Mouse (Mus musculus) left cerebral cortex, adult 11 months (tissue): ENCODE measurements around the gene Plcl1.

Experiments used
- DNase-seq: peaks from one replicate; pipeline ENCODE4 v3.0.0; 2022; ENCODE audit warnings: low spot score

The Plcl1 gene

GRCm38 (mm10) chr1:55617857-55618256 lies 212.1 kb downstream of the Plcl1 start:
- no peak for DNase-seq

DNA sequence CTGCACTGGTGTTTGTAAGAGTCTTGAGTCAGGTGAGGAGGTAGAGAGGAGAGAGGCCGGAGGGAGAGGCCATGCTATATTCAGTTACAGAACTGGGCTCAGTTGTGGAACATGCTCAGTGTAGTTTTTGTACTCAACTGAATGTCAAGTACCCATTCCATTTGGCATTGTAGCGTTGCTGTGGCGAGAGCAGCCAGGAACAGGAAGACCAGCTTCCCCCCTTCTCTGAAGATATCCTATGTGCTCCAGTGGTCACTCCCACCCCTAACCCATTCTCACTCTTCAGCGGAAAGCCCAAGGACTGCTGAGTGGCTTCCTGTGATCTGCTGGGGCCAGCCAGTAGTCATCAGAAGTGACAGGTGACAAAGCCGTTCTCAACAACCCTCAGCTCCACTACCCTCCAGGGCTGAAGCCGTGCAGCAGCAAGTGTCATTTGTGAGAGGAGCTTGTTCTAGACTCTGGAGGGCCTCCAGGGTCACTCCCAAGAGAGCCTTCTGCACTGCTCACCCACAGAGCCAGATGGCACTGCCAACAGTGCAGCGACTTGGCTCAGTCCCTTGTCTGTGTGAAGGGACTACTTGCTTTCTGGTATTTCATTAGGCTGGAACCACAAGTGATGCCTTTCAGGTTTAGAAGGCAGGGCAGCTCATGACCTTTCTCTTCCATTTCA lies 213.0 kb downstream of the Plcl1 start:
- no peak for DNase-seq

GRCm38 (mm10) chr1:55631496-55631895 lies 225.8 kb downstream of the Plcl1 start:
- DNase-seq, result no peak

DNA sequence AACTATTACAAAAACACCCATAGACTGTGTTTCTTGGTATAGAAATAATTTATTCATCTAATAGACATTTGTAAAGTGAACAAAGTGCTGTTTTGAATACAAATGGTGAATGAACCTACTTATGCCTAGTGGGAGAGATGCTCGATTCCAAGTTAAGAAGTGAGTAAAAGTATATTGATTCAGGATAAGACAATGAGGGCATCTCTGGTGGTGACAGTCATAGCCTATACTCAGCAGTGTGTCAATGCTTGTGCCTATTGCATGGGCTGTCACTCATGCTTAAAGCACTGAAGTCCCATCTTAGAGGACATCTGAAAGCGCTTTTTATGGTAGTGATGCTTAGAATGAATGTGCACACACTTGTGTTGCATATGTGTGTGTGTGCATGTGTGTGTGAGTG lies 226.3 kb downstream of the Plcl1 start:
- DNase-seq, result no peak

GRCm38 (mm10) chr1:55633326-55633725 lies 227.6 kb downstream of the Plcl1 start:
- no peak for DNase-seq

DNA sequence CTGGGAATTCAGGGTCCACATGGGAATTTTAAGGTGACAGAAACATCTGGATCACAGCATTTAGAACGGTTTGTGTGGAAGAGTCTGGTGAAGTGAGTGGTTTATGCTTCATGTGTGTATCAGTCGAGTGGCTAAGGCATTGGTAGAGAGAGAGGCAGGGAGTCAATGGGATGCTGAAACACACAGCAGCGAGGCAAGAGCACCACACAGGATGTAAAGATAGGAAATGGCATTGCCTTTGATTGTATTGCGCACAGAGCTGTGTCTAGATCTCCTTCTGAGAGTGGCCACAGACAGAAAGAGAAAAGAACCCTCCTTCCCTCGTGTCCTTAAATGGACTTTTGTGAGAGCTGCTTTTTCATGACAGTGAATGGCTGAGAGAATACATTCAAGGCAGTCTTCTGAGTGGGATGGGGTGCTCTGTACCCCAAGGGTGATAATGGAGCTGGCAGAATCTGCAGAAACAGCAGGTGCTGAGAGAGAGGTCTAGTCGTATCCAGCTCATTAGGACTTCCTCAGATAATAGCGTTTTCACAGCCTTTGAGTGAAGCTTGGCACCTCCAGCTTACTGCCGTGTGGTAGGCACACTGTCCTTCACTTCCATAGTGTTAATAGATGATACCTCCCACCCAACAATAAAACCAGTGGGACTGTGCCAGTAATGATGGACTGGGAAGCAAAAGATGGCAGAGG lies 253.9 kb downstream of the Plcl1 start:
- DNase-seq, result no peak

- no peak for DNase-seq
These were observed 255.7 kb downstream of the Plcl1 start for GRCm38 (mm10) chr1:55661381-55661780.

GRCm38 (mm10) chr1:55665137-55665827 lies 259.6 kb downstream of the Plcl1 start:
- DNase-seq, result no peak

- DNase-seq, result peak; percentile 47
These were observed 260.3 kb downstream of the Plcl1 start for GRCm38 (mm10) chr1:55665828-55666673.

GRCm38 (mm10) chr1:55666798-55667197 lies 261.1 kb downstream of the Plcl1 start:
- DNase-seq, result peak; percentile 14

DNA sequence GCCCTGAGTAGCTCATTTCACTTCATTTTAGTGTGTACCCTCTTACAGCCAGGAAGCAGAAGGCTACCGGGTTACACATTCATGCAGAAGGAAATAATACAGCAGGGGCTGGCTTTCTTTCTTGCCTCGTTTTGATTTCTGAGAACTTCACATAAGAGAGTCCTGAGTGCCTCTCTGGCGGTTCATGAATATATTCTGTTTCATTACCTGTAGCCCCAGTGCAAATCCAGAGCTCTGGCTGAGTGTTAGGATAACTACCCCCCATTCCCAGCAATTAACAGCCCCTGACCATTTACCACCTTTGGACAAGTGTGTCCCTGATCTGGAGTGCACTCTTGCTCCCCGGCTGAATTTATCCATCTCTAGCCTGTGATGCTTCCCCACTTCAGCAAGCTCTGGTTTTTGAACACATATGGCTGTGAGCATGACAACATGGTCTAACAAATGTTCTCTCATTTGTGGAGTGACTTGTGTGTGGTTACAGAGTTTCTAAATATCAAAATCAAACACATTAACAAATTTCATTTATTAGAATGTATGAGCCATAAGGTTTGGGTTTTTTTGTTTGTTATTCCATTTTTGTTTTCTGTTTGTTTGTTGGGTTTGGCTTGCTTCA lies 263.0 kb downstream of the Plcl1 start:
- no peak for DNase-seq

GRCm38 (mm10) chr1:55682676-55683075 lies 277.0 kb downstream of the Plcl1 start:
- DNase-seq, result no peak

DNA sequence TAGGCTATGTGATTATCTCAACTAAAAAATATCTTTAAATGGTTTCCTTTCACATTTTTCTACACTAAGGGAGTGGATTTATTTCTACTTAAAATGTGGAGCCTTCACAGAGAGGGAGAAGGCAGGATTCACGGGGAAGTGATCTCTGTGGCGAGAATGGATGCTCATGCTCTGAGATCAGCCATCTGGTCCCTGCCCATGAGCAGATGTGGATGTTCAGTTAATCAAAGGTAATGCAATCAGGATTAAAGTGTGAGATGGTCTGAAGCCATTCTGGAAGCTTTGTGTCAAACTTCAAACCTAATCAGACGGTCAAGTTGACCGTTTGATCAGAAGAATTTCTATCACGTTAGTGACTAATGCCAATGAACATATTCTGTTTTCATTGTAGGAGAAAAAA lies 280.5 kb downstream of the Plcl1 start:
- no peak for DNase-seq

DNA sequence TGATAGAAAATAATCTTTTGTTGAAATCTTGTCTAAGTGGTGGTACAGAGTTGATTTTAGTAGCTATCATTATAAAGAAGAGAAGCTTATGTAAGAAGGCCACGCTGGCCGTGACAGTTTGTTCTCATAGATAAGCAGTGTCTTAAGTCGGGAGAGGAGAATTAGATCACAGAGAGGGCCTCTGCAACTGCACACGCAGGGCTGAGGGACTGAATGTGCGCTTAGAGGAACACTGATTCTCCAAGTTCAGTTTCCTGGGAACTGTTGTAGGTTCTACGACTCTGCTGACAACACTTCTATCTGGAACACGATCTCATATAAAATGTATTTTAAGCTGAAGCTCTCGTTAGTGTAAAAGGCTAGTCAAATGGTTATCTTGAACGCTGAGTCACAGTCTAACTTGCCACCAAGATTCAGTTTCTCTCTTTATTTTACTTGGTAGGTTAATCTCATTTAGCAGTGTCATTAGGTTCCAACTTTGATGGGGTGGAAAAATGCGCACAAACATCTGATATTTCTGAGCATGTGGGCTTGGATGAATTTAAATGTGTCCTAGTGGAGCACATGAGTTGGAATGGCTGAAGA lies 288.0 kb downstream of the Plcl1 start:
- DNase-seq, result no peak

DNA sequence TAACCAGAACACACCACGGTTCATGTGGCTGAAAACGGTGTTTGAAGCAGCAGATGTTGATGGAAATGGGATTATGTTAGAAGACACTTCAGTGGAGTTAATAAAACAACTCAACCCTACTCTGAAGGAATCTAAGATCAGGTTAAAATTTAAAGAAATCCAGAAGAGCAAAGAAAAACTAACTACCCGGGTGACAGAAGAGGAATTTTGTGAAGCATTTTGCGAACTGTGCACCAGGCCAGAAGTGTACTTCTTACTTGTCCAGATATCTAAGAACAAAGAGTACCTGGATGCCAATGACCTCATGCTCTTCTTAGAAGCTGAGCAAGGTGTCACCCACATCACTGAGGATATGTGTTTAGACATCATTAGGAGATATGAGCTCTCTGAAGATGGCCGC lies 290.5 kb downstream of the Plcl1 start:
- no peak for DNase-seq

DNA sequence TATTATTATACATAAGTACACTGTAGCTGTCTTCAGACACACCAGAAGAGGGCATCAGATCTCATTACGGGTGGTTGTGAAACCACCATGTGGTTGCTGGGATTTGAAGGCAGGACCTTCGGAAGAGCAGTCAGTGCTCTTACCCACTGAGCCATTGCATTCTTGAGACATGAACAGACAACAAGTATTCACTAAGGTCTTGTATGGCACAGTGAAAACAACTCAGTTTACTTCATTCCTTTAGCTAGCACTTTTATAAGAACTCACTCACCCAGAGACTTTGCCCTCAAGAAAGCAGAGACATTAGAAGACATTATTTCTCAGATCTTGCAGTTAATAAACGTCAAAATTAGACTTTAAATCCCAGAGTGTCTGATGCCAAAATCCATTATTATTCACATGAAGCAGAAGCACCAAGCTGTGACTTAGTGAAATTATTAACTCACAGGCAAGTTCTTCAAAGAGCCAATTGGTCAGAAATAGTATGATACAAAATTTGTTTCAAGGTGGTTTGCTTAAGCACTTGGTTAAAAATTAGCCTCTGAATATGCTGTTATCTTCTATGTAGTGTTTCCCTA lies 293.8 kb downstream of the Plcl1 start:
- no peak for DNase-seq

GRCm38 (mm10) chr1:55700016-55700415 lies 294.3 kb downstream of the Plcl1 start:
- no peak for DNase-seq

- no peak for DNase-seq
These were observed 295.0 kb downstream of the Plcl1 start for GRCm38 (mm10) chr1:55700726-55701125.

DNA sequence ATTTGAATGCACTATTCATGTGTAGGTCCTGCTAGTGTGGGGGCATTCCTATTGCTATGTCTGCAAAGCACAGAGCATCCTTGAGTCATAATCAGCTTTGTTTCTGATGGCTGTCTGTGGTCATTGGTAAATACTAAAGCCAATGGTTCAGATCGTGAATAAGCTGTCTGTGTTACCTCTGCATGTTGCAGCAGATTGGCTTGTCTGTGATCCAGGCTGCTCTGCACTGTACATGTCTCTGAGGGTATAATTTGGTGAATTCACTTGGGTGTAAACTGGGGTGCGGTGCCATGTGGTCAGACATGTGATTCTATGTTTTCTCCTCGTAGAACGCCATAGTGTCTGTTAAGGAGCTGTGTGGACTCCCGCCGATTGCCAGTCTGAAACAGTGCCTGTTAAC lies 295.9 kb downstream of the Plcl1 start:
- no peak for DNase-seq

- DNase-seq, result no peak
These were observed 296.4 kb downstream of the Plcl1 start for GRCm38 (mm10) chr1:55702106-55702505.

GRCm38 (mm10) chr1:55704707-55705106 lies 299.0 kb downstream of the Plcl1 start:
- DNase-seq, result no peak
